Mouse (Mus musculus) gastrocnemius, postnatal 10 days (tissue): ENCODE data around the gene Arap1. TPM values are rescaled to one million over a fixed set of nuclear protein-coding genes. Genes with fewer than 3 reads are reported as not detected.

Source experiments
- DNase-seq: peaks from one replicate; pipeline ENCODE4 v3.0.0; 2021; ENCODE audit warnings: mixed read lengths
- total RNA-seq, 2 experiments: library from RNA; stranded (reverse); gene quantifications; 2 replicates each; pipeline ENCODE4 v1.2.3; 2021

Gene Arap1
- total RNA-seq, 2 experiments from 2014 or later = 23.1 to 32.4 TPM

GRCm38 (mm10) chr7:101327263-101327662 lies 20.6 kb upstream of the Arap1 start:
- no peak for DNase-seq

- DNase-seq = no peak
Observed at GRCm38 (mm10) chr7:101327786-101328185, 20.1 kb upstream of the Arap1 start.

- DNase-seq = no peak
Observed at GRCm38 (mm10) chr7:101328621-101329158, 19.2 kb upstream of the Arap1 start.

- DNase-seq = no peak
Observed at GRCm38 (mm10) chr7:101329606-101330005, 18.3 kb upstream of the Arap1 start.

- no peak for DNase-seq
Observed at GRCm38 (mm10) chr7:101330074-101330840, 17.6 kb upstream of the Arap1 start.

GRCm38 (mm10) chr7:101330841-101331173 lies 17.1 kb upstream of the Arap1 start:
- no peak for DNase-seq

- no peak for DNase-seq
Observed at GRCm38 (mm10) chr7:101332045-101332831, 15.6 kb upstream of the Arap1 start.

- no peak for DNase-seq
Observed at GRCm38 (mm10) chr7:101335228-101335627, 12.6 kb upstream of the Arap1 start.

- no peak for DNase-seq
Observed at GRCm38 (mm10) chr7:101336686-101337085, 11.2 kb upstream of the Arap1 start.

- DNase-seq = no peak
Observed at GRCm38 (mm10) chr7:101337401-101337800, 10.5 kb upstream of the Arap1 start.

GRCm38 (mm10) chr7:101341405-101341804 lies 6.5 kb upstream of the Arap1 start:
- DNase-seq = no peak

GRCm38 (mm10) chr7:101343135-101343534 lies 4.7 kb upstream of the Arap1 start:
- DNase-seq = no peak

- DNase-seq = no peak
Observed at GRCm38 (mm10) chr7:101344892-101345291, 3.0 kb upstream of the Arap1 start.

- no peak for DNase-seq
Observed at GRCm38 (mm10) chr7:101346991-101347390, 876 bp upstream of the Arap1 start.

- DNase-seq = no peak
Observed at GRCm38 (mm10) chr7:101348312-101348711, 445 bp downstream of the Arap1 start.

- DNase-seq = no peak
Observed at GRCm38 (mm10) chr7:101349861-101350260, 2.0 kb downstream of the Arap1 start.

- DNase-seq = no peak
Observed at GRCm38 (mm10) chr7:101352404-101352803, 4.5 kb downstream of the Arap1 start.

GRCm38 (mm10) chr7:101354423-101354822 lies 6.6 kb downstream of the Arap1 start:
- DNase-seq = no peak

- no peak for DNase-seq
Observed at GRCm38 (mm10) chr7:101355551-101356100, 7.8 kb downstream of the Arap1 start.

GRCm38 (mm10) chr7:101356868-101357267 lies 9.0 kb downstream of the Arap1 start:
- DNase-seq = no peak

- no peak for DNase-seq
Observed at GRCm38 (mm10) chr7:101360406-101360805, 12.5 kb downstream of the Arap1 start.

- DNase-seq = no peak
Observed at GRCm38 (mm10) chr7:101361021-101361420, 13.2 kb downstream of the Arap1 start.

- DNase-seq = no peak
Observed at GRCm38 (mm10) chr7:101361767-101362166, 13.9 kb downstream of the Arap1 start.
